Mouse (Mus musculus) cerebellum, adult 9-10 months (tissue): ENCODE data around the gene Tm9sf4.

Experiments
- DNase-seq: peaks from one replicate; pipeline ENCODE4 v3.0.0; 2022

Gene Tm9sf4

DNA sequence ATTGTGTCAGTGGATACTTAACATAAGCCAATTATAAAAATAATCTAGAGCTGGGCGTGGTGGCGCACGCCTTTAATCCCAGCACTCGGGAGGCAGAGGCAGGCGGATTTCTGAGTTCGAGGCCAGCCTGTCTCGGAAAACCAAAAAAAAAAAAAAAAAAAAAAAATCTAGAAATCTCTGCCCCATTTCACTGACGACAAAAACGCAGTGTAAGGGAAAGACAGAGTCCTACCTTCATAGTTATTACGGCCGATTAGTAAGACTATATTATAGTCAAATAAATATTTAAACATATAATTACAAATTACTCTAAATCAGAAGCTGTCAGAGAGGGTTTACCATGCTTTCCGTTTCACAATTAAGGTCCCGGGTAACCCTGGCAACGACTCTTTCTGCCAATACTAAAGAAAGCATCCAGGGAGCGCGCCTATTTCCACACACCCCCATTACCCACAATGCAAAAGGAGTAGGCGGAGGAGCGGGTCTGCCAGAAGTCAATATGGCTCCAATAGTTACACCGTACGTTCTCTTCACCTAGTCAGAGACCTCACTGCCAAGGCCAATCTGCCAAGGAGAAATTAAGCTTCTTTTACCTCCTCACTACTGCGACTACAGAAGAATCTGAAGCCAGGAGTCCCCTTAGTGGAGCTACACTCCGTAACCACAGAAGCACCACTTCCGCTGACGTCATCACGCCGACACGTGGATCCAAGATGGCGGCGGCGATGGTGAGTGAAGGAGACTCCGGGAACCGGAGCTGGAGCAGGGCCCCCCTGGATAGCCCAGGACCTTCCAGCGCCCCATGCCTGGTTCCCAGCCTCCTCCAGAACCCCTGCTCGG is at the start of gene Tm9sf4:
Gene Tm9sf4, plus strand, starts transcription at position 460 of the 840 bp plus-strand sequence.
- peak; percentile 94 for DNase-seq

- no peak for DNase-seq
Observed at GRCm38 (mm10) chr2:153115679-153116081, 45.4 kb upstream of the Tm9sf4 start.

DNA sequence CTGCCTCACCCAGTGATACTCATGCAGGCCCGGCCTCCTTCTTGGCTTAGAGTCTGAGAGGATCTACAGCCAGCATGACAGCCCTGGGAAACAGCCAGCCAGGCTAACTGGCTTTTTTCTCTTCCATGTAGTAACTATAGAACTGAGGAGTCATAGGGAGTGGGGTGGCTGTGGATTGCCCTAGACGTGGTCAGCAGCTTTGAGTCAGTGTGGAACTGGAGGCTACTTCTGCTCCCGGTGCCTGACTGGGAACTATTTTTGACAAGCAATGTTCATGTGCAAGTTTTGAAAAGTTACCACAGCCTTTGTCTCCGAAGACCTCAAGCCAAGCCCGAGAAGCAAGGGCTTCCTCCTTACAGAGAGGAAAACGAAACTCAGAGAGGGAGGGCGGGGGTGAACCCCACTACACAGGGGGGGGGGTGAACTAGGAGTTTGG is 44.0 kb upstream of the Tm9sf4 start:
- no peak for DNase-seq

GRCm38 (mm10) chr2:153119488-153119887 is 41.6 kb upstream of the Tm9sf4 start:
- DNase-seq, result no peak

DNA sequence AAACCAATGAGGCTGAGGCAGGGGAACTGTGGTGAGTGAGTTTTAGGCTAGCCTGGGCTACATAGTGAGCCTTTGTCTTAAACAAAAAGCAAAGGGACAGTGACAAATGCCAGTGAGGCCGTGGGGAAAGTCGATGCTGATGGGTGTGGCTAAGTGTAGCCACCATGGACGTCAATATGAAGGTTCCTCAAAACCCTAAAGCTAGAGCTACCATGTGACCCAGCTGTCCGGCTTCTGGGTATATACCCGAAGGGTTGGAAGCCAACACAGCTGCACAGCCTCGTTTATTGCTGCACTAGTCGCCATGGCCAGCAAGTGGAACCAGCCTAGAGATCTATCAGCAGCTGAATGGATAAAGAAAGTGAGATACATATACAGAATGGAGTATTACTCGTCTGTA is 41.0 kb upstream of the Tm9sf4 start:
- no peak for DNase-seq

- no peak for DNase-seq
Observed at GRCm38 (mm10) chr2:153121821-153122615, 39.1 kb upstream of the Tm9sf4 start.

GRCm38 (mm10) chr2:153122701-153123100 is 38.4 kb upstream of the Tm9sf4 start:
- no peak for DNase-seq

GRCm38 (mm10) chr2:153125875-153126274 is 35.2 kb upstream of the Tm9sf4 start:
- DNase-seq, result no peak

- DNase-seq, result no peak
Observed at GRCm38 (mm10) chr2:153131019-153131418, 30.1 kb upstream of the Tm9sf4 start.

DNA sequence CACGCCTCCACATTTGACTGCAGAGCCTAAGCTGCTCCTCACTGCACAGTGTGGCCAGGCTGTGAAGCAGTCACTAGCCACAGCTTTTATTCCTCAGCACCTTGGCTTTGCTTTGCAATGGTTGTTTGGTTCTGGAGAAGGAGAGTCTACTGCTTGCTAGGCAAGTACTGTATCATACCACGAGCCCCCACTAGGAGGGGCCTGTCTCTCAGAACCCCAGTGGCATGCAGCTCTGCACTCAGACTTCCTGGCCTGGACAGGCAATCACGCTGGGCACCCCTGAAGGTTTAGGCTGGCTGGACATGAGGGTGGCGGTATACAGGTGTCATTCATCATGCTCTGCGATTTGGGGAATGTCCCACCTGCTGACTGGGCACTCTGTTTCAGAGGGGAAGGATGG is 26.9 kb upstream of the Tm9sf4 start:
- no peak for DNase-seq

GRCm38 (mm10) chr2:153136211-153136610 is 24.9 kb upstream of the Tm9sf4 start:
- no peak for DNase-seq

DNA sequence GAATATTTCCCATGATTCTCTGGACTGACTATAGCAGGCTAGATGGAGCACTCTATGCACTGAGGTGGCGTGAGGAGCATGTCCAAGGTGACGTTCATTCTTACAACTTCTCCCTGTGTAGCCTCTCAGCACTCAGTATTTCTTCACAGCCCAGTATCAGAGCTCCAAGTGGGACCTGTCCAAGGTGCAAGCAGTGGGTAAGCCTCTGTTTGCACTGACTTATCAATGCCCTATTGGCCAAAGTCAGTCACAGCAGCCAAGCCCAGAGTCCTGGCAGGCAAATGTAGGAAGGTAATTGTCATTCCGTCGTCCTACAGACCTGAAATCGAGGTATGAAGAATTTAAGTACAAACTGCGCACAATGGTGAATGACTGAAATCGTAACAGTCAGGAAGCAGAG is 21.9 kb upstream of the Tm9sf4 start:
- no peak for DNase-seq

DNA sequence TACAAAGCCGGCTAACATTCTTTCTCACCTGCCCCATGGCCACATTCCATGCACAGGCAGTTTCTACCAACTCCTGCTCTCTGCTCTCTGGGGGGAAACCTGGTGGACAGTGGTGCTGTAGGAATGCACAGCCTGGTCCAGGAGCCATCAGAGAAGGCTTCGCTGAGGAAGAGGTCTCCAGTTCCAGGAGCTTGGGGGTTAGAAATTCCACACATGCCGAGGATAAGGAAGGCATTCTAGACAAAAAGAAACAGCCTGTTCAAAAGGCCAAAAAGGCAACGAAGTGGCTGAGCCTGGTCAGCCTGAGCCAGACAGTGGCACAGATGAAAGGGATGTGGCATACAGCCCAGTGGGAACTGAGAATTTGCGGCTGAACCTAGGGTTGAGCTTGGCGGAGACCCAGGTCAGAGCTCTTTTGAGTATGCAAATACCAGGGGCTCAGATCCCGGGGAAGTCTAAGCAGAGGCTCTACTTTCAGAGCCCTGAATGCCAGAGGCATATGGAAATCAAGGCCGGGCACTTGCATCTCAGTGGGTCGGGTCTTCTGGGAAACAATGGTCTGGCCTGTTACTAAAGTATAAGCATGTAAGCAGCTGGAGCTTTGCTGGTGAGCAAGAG is 21.0 kb upstream of the Tm9sf4 start:
- no peak for DNase-seq

DNA sequence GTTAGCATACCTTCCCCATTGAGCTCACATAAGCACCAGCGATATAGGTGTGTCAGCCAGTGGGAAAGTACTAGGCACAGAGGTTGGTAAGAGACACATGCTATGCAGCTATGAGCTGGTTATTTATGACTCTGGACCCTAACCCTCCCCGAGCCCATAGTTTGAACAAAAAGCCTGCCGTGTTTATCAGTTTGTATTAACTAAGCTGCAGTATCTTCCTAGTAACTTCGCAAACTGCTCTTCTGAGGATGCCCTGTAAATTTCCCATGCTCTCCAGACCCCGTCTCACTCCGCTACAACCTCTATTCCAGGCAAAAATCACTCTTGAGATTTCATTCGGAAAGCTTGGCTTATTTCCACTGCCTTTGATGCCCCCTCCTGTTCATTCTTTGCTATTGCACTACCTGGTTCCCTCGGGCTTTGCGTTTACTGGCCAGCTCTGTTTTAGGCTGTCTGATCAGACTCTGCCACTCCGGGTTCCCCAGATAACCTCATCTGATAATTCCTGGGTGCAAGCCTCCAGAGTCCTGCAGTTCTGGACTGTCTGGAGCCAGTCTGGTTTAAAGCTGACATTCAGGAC is 18.4 kb upstream of the Tm9sf4 start:
- peak; percentile 70 for DNase-seq

- no peak for DNase-seq
Observed at GRCm38 (mm10) chr2:153145346-153145745, 15.8 kb upstream of the Tm9sf4 start.

GRCm38 (mm10) chr2:153147236-153147635 is 13.9 kb upstream of the Tm9sf4 start:
- DNase-seq, result no peak

GRCm38 (mm10) chr2:153147715-153148114 is 13.4 kb upstream of the Tm9sf4 start:
- peak; percentile 81 for DNase-seq

DNA sequence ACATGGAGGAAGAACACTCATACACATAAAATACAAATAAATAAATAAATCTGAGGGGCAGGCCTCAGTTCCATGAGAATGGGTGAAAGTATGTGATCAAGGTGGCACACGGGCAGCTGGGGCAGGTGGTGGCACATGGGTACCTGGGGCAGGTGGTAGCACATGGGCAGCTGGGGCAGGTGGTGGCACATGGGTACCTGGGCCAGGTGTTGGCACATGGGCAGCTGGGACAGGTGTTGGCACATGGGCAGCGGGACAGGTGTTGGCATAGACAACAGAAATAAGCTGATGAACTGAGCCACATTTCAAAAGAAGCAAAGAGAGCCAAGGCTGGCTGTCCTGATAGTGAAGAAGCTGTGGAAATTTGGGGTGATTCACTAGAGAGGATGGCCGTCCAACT is 11.4 kb upstream of the Tm9sf4 start:
- no peak for DNase-seq

- no peak for DNase-seq
Observed at GRCm38 (mm10) chr2:153151026-153151425, 10.1 kb upstream of the Tm9sf4 start.

DNA sequence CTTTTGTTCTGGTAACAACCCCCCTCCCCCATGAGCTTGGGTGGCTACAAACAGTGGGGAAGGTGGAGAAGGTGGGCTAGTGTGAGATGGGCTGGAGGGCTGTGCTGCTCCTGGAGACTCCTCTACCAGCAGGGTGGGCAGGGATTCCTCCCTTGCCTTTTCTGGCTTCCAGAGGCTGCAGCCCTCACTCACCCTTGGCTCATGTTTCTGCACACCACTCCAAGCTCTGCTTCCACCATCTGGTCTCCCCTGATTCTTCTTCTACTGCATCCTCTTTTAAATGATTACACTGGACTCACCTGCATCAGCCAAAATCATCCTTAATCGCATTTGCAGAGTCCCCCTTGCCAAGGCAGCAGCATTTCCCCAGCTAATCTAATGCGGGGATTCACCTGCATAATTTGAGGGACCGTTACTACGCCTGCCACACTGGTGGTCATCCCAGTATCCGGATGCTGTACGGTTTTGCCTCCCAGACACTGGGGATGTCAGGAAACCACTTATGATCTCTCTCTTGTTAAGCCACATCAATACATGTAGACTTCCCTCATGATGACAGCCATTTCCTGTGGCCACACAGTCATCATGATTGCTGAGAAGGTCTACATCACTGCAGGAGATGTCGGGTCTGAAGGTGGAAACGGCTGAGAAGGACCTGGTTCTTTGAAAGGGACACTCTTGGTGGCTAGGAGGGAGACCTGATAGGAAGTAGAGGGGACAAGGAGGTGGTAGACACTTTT is 9.0 kb upstream of the Tm9sf4 start:
- peak; percentile 61 for DNase-seq

DNA sequence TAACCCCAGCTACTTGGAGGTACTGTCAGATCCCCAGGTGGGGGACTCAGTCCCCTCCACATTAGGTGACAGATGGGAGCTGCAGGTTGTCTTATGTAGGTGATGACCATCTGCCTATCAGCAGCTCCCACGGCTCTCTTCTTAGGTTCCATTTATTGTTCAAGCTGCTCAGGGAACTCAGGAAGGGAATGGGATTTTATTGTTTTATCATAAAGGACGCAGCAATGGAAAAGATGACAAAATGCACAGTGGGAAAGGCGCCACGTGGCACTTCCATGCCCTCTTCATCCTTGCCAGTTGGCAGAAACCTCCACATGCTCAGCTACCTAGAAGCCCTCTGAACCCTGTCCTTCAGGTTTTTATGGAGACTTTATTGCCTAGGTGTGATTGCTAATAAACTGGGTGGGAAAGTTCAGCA is 8.1 kb upstream of the Tm9sf4 start:
- peak; percentile 71 for DNase-seq

GRCm38 (mm10) chr2:153157270-153157669 is 3.8 kb upstream of the Tm9sf4 start:
- no peak for DNase-seq
